Mouse (Mus musculus): Measurements from ENCODE around the gene Stfa1. TPM values are rescaled to one million over a fixed set of nuclear protein-coding genes. Genes with fewer than 3 reads are reported as not detected.
"Not testable (repeated sequence)": the region's sequence is repeated elsewhere in the genome, so short reads cannot be mapped to it uniquely, and the experiment has no call there.

Stfa1 gene
- not detected for total RNA-seq (2021)
- long read RNA-seq, experiment 1 = 0 reads
- long read RNA-seq, experiment 2 = 0 reads

DNA sequence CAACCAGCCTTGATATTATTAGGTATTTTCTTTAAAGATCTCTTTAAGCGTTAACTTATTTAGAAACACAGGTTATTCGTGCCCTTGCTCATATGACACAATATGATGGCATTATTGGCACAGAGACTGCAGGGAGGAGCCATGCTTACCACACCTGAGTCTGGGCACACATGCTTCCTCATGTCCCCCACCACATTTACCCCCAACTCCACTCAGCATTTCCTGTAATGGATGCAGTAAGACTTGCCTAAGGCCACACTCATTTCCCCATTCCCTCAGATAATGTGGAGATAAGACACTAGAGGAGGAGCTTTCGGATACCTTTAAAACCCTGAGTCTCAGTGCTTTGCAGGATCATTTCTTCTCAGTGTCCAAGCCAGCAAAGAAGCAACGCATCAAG lies at the start of gene Stfa1:
Stfa1 (plus strand) TSS at position 156 of the 400 bp plus-strand sequence.
- H3K27ac ChIP-seq, H3K4me3 ChIP-seq: not testable (repeated sequence)

GRCm38 (mm10) chr16:36260585-36260984 lies 16.2 kb upstream of the Stfa1 start:
- H3K4me3 ChIP-seq; H3K27ac ChIP-seq; DNase-seq (ENCODE audit: low spot score in 2 of 2): not testable (repeated sequence)

More for the DNA sequence above, at the start of gene Stfa1:
- DNase-seq (ENCODE audit: low spot score in 2 of 2) = not testable (repeated sequence)

DNA sequence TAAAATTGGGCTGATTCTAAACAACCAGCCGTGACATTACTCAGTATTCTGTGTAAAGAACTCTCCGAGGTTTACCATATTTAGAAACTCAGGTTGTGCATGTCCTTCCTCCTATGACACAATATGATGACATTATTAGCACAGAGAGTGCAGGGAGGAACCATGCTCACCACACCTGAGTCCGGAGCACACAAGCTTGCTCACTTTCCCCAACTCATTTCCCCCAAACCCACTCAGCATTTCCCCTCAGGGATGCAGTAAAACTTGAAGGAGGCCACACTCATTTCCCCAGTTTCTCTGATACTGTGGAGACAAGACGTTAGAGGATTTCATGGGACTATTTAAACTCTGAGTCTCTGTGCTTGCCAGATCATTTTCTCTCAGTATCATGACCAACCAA lies 12.4 kb downstream of the Stfa1 start:
- Histone ChIP-seq H3K27ac (no peak overlapping the region), H3K4me3 (no peak overlapping the region)
- no peak for DNase-seq (ENCODE audit: low spot score in 2 of 2)
- no peak for TF ChIP-seq CTCF (conservative IDR thresholded peaks at IDR 0.05)

GRCm38 (mm10) chr16:36307631-36308030 lies 30.9 kb downstream of the Stfa1 start:
- no peak for DNase-seq (ENCODE audit: low spot score in 2 of 2)
- Histone ChIP-seq H3K4me3 (no peak overlapping the region), H3K27ac (no peak overlapping the region)
- no peak for TF ChIP-seq CTCF (conservative IDR thresholded peaks at IDR 0.05)

GRCm38 (mm10) chr16:36316111-36316510 lies 39.4 kb downstream of the Stfa1 start:
- H3K4me3 ChIP-seq; DNase-seq (ENCODE audit: low spot score in 2 of 2): not testable (repeated sequence)

GRCm38 (mm10) chr16:36319286-36319685 lies 42.5 kb downstream of the Stfa1 start:
- DNase-seq (ENCODE audit: low spot score in 2 of 2) = no peak
- TF ChIP-seq CTCF (conservative IDR thresholded peaks at IDR 0.05) = no peak
- H3K4me3 ChIP-seq = no peak overlapping the region
- H3K27ac ChIP-seq = no peak overlapping the region

More at GRCm38 (mm10) chr16:36316111-36316510, 39.4 kb downstream of the Stfa1 start:
- H3K27ac ChIP-seq = not testable (repeated sequence)

DNA sequence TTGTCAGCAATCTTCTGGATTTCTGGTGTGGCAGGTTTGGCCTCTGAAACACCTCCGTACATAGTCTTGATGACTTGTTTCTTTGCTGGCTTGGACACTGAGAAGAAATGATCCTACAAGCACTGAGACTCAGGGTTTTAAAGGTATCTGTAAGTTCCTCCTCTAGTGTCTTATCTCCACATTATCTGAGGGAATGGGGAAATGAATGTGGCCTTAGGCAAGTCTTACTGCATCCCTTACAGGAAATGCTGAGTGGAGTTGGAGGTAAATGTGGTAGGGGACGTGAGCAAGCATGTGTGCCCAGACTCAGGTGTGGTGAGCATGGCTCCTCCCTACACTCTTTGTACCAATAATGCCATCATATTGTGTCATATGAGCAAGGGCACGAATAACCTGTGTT lies 57.5 kb downstream of the Stfa1 start, which contains the start of gene BC117090:
BC117090 (minus strand) TSS at position 101 of the 400 bp plus-strand sequence.
- TF ChIP-seq CTCF (conservative IDR thresholded peaks at IDR 0.05) = no peak
- no peak for DNase-seq (ENCODE audit: low spot score in 2 of 2)
- no peak within 1 kb of the TSS for H3K4me3 ChIP-seq

More for the DNA sequence above, 57.5 kb downstream of the Stfa1 start, which contains the start of gene BC117090:
- H3K27ac ChIP-seq = no peak within 1 kb of the TSS

Other genes with a start within 250 kb of the Stfa1 start
- 1 to 10 TPM; 5.5 to 5.8 TPM for gene Wdr5b, start 235.8 kb upstream of the Stfa1 start, total RNA-seq (2021)
- gene Fam162a, start 205.4 kb upstream of the Stfa1 start, total RNA-seq (2021) = 10 to 100 TPM; 74.2 to 83.6 TPM
- 10 to 100 TPM; 22.1 to 22.5 TPM for gene Ccdc58, start 205.3 kb upstream of the Stfa1 start, total RNA-seq (2021)
- not detected for gene Csta1, start 145.7 kb upstream of the Stfa1 start, total RNA-seq (2021)
- not detected for gene Stfa2l1, start 120.1 kb upstream of the Stfa1 start, total RNA-seq (2021)
- gene Gm5483, start 92.7 kb upstream of the Stfa1 start, total RNA-seq (2021) = not detected
- gene Gm5416, start 66.5 kb upstream of the Stfa1 start, total RNA-seq (2021) = not detected
- gene 2010005H15Rik, start 55.5 kb upstream of the Stfa1 start, total RNA-seq (2021) = not detected
- gene BC117090, start 57.4 kb downstream of the Stfa1 start, total RNA-seq (2021) = not detected
- not detected for gene BC100530, start 90.8 kb downstream of the Stfa1 start, total RNA-seq (2021)
- gene Stfa2, start 131.5 kb downstream of the Stfa1 start, total RNA-seq (2021) = not detected
- not detected for gene Stfa3, start 178.4 kb downstream of the Stfa1 start, total RNA-seq (2021)